Mouse (Mus musculus): ENCODE data around the gene Gzmm.

DNA sequence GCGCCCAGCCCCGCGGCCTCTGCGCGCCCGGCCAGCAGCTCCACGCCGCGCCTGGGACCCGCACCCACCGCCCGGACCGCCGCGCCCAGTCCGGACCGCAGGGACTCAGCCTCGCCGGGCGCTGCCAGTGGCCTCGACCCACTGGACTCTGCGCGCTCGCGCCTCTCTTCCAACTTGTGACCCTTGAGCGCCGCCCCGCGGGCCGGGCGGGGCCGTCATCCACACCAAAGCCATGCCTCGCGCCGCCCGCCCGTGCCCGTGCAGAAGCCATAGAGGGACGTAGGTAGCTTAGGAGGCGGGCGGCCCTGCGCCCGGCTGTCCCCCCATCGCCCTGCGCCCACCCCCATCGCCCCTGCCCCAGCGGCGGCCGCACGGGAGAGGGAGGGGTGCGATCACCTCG is 46.5 kb downstream of the Gzmm start:
- TF ChIP-seq CTCF (IDR thresholded peaks at IDR 0.05; ENCODE audit: control insufficient read depth, insufficient read depth, insufficient read length): no peak
- no peak for TF ChIP-seq MYOG (IDR thresholded peaks at IDR 0.05; ENCODE audit: control insufficient read depth, extremely low read depth, insufficient read length)
- no peak for TF ChIP-seq CEBPB (IDR thresholded peaks at IDR 0.05; ENCODE audit: low read depth)

Data from C2C12 (cell line).